Mouse (Mus musculus) left cerebral cortex, adult 8-10 months (tissue): ENCODE data around the gene Lrch4. TPM values are rescaled to one million over a fixed set of nuclear protein-coding genes. Genes with fewer than 3 reads are reported as not detected.

Experiments
- DNase-seq, 2 experiments: peaks; one replicate each; pipeline ENCODE4 v3.0.0; 2022; ENCODE audit warnings: low spot score in 2 of 2
- total RNA-seq, 4 experiments: library from RNA; stranded (reverse); gene quantifications; 2 replicates each; pipeline ENCODE4 v1.2.4; 2022

Gene Lrch4
- total RNA-seq: 10 to 100 TPM in 3 of 4 experiments, 1 to 10 TPM in 1; 9.5 to 18.0 (median 16.0) TPM

- peak; percentile 91 to 100 for DNase-seq
Observed at GRCm38 (mm10) chr5:137628498-137629305, at the start of gene Lrch4, which contains the start of the genes Fbxo24 and Gm20605. TSS of gene Lrch4 (plus strand) at chr5:137629121. TSS of gene Fbxo24 (minus strand) at chr5:137629002. TSS of gene Gm20605 (plus strand) at chr5:137629175.

DNA sequence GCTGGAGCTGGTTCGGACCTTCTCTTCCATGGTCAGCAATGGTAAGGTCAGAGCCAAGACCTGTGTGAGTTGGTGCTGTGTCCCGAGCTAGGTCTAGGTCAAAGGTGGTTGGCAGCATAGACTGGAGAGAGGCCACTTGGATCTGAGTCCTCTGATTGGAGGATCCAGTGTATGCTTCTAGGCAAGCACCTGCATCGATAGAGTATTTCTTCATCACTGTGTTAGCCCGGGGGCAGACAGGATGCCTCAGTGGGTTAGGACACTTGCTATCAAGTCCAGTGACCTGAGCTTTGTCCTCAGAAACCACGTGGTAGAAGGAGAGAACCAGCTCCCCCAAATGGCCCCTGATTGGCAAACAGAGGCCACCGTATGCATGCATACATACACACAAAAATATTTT is 48.7 kb upstream of the Lrch4 start:
- no peak for DNase-seq

GRCm38 (mm10) chr5:137582702-137583101 is 46.2 kb upstream of the Lrch4 start:
- DNase-seq: no peak

GRCm38 (mm10) chr5:137583670-137584169 is 45.2 kb upstream of the Lrch4 start:
- DNase-seq: peak in 1 of 2 experiments; percentile 59

GRCm38 (mm10) chr5:137584976-137585375 is 43.9 kb upstream of the Lrch4 start:
- DNase-seq: no peak

DNA sequence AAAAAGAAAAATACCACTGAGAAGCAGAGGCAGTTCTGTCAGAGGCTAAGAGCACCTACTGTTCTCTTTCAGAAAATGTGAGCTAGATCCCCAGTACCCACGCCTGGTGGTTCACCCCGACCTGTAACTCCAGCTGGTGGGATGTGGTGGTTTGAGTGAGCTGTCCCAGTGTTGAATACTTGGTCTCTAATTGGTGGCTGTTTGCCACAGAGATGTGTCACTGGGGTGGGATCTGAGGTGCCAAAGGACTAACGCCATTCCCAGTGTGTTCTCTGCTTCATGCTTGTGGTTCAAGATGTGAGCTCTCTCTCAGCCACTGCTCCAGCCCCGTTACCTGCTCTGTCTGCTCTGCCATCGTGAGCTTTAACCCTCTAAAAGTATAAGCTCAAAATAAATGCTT is 38.4 kb upstream of the Lrch4 start:
- DNase-seq: no peak

GRCm38 (mm10) chr5:137595921-137596320 is 33.0 kb upstream of the Lrch4 start:
- DNase-seq: no peak

DNA sequence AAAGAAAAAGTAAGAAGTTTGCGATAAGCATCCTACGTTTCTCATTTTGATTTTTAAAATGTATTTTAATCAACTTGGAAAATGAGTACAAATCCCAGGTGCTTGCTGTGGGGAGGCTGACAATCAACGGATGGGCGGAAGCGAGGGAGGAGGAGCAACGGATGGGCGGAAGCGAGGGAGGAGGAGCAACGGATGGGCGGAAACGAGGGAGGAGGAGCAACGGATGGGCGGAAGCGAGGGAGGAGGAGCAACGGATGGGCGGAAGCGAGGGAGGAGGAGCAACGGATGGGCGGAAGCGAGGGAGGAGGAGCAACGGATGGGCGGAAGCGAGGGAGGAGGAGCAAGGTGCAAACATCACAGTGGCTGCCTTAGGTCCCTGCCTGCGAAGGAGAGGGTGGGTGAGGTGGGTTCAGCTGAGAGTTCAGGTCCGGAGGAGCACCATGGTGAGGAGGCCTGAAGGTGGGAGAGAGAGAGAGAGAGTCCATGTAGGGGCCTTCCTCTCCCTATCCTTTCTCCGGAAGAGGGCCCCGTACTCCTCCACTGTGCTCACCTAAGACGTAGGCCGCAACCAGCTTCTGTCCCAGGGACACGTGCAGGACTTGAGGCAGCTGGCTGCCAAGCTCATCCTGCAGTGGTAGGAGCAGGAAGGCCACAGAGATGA is 32.2 kb upstream of the Lrch4 start:
- no peak for DNase-seq

DNA sequence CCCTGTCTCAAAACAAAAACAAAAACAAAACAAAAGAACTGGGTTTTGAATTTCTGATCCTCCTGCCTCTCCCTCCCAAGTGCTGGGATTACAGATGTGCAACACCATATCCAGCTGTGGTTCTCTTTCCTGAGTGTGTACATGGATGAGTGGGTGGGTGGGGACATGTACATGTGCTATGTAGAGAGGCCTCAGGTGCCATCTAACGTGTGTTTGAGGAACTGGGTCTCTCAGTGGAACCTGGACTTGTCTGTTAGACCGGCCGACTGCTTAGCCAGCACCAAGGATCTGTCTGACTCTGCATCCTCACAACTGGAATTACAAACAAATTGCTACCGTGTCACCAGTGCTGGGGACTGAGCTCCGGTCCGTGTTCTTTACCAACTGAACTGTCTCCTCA is 31.3 kb upstream of the Lrch4 start:
- DNase-seq: no peak

DNA sequence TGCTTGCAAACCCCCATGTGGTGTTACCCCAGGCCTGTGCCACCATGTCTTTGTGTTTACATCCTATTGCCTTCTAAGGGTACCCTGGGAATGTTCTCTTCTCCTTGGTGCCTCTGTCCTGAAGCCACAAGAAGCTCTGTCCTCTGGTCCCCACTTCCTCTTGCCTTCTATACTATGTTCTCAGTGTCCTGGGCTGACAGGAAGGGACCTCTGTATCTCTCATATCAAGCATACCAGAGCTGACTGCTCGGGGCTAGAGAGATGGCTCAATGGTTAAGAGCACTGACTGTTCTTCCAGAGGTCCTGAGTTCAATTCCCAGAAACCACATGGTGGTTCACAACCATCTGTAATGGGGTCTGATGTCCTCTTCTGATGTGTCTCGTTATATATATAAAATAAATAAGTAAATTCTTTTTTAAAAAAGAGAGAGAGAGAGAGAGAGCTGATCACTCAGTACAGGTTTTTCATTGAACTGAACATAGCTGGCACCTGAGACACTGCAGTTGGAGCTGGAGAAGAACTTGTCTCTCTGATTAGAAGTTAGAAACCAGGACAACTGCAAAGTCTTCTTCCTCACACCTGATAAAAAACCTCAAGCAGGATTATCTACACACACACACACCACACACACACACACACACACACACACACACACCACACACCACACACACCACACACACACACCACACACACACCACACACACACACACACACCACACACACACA is 30.7 kb upstream of the Lrch4 start:
- DNase-seq: no peak

DNA sequence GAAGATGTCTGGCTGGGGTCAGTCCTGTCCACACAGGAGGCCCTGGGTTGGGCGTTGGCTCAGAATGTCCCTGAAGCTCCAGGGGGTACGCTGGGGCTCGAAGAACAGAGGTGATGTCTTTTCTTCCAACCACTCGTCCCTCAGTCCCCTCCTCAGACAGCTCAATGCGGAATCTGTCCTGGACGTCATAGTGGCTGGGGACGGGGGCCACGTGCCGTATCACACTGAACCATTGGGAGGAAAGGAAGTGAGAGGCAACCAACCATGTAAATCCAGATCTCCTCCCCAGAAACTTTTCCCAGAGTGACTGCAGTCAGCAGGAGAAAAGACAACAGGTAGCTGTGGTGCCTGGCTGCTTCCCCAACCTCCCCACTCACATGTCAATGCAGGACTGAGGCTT is 29.3 kb upstream of the Lrch4 start:
- no peak for DNase-seq

- DNase-seq: peak in 1 of 2 experiments; percentile 12
Observed at GRCm38 (mm10) chr5:137600281-137600618, 28.7 kb upstream of the Lrch4 start.

DNA sequence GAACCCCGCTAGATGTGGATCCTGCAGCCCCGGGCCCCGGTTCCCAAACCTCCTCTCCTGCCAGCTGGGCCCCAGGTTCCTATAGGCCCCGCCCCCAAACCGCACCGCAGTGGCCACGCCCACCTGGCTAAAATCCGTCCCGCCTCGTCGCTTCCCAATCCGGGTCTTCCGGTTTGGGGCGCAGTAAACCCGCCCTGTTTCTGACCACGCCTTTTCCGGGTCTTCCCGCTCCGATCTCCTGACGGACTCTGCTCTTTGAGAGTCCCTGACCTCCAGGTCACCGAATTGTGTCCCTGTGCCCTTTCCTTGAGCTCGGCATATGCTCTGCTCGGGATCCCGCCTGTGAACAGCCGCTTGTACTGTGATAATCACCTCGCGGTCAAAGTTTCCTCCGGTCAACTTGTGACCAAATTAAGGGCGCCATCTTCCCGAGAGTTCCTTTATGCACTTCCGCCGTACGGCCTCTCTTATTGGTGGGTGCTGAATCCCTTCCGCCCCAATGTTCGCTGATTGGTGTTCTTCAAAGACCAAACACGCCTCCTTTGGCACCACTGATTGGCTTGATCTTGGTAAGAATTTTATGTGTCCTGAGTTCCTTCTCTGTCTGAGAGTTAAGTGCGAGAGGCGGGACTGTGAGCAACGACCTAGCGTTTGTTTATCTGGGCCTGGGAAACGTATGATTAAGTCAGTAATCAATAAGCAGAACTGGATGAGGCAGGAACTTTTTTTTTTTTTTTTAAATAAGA is 28.1 kb upstream of the Lrch4 start, which contains the start of gene Mospd3:
TSS of gene Mospd3 (minus strand) at position 440 of the 746 bp plus-strand sequence.
- peak; percentile 93 to 95 for DNase-seq

DNA sequence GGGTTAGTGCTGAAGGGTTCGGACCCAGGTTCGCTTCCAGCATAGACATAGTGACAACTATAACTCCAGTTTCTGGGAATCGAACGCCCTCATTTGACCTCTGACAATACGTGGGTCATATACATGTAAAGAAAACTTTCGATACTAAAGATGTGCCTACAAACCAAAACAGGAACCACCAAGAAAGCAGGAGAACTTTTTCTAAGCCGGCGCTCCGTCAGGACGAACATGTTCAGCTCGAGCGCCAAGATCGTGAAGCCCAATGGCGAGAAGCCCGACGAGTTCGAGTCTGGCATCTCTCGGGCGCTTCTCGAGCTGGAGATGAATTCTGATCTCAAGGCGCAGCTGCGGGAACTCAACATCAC is 27.6 kb upstream of the Lrch4 start:
- no peak for DNase-seq

DNA sequence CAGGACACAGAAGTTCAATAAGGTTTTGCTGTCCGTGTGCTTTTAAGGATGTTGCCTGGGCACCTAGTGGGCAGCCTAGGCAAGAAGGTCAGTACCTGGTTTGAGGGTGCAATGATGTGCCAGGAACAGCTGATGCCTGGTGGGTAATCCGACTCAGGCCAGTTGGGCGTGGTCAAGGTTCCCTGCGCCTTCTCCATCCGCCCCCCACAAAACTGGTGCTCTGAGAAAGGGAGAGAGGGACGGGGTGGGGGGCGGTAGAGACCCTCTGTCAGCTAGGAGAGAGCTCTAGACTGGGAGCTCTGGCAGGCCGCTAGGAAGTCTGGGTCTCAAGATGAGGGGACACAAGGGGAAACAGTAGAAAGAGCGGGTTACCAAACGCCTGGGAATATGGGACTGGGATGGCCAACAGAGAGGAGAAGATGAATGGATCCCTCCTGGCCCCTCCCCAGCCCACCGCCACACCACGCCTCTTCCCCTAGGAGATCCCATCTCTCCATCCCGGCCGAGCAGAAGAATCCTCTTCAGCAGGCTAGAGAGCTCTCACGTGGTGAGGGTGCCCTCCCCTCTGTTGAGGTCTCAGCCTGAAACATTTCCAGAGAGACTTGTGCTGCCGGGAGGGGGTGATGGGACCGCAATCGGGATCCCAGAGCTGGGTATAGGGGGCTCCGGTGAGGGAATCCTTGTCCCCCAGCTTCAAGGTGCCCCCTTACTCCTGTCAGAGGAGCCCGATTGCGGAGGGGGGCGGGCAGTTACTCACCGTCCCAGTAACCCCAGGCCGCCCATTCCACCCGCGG is 20.9 kb upstream of the Lrch4 start:
- no peak for DNase-seq

- DNase-seq: no peak
Observed at GRCm38 (mm10) chr5:137608654-137609190, 20.2 kb upstream of the Lrch4 start.

GRCm38 (mm10) chr5:137609292-137609691 is 19.6 kb upstream of the Lrch4 start:
- no peak for DNase-seq

GRCm38 (mm10) chr5:137610056-137610455 is 18.9 kb upstream of the Lrch4 start:
- DNase-seq: no peak

GRCm38 (mm10) chr5:137610548-137611244 is 18.2 kb upstream of the Lrch4 start:
- DNase-seq: no peak

DNA sequence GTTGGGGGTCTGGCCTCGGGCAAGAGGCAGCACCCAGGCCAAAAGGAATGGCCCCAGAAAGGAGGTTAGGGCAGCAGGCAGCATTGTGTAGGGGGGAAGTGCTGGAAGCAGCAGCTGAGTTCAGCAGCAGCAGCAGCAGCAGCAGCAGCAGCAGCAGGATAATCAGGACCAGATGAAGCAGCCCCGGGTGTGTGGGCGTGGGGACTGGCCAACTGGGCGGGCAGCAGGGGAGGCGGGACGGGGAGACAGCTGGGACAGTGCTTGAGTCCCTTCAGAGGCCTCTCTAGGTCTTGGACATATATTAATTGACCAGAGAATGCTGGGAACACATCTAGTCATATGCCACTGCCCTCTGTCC is 17.7 kb upstream of the Lrch4 start:
- no peak for DNase-seq
